Mouse (Mus musculus) neural tube, embryonic 11.5 days (tissue): Measurements from ENCODE around the gene Plxnc1. TPM values are rescaled to one million over a fixed set of nuclear protein-coding genes. Genes with fewer than 3 reads are reported as not detected.
A peak's percentile ranks its signal among the peaks of the same experiment; 100 is the strongest.

Experiments
- ATAC-seq: fragments of 200-750 bp; cut with Nextera tagmentation; 2 replicates; pipeline ENCODE4 v1.8.0; 2017; ENCODE audit warnings: moderate number of reproducible peaks, mild to moderate bottlenecking, moderate TSS enrichment, moderate library complexity; ENCODE audit not compliant: insufficient read depth, low FRiP score, low TSS enrichment
- DNase-seq: peaks from one replicate; pipeline ENCODE4 v3.0.0-alpha.2; 2015; ENCODE audit warnings: low spot score
- H3K27ac ChIP-seq: fragments of 300-500 bp; sonication (generic); 2 replicates; pipeline ENCODE4 v1.5.1; 2014; ENCODE audit warnings: low read depth, mild to moderate bottlenecking, low read length
- H3K27me3 ChIP-seq: fragments of 300-500 bp; sonication (generic); 2 replicates; pipeline ENCODE4 v1.6.1; 2014; ENCODE audit warnings: mild to moderate bottlenecking, low read length, mixed read lengths; ENCODE audit not compliant: control insufficient read depth, insufficient read depth
- H3K36me3 ChIP-seq: fragments of 300-500 bp; sonication (generic); 2 replicates; pipeline ENCODE4 v1.6.1; 2014; ENCODE audit warnings: mild to moderate bottlenecking, low read length, moderate library complexity, mixed read lengths; ENCODE audit not compliant: control insufficient read depth, insufficient read depth
- H3K4me1 ChIP-seq: fragments of 300-500 bp; sonication (generic); 2 replicates; pipeline ENCODE4 v1.6.1; 2014; ENCODE audit warnings: low read length, mixed read lengths; ENCODE audit not compliant: control insufficient read depth, insufficient read depth
- H3K4me2 ChIP-seq: fragments of 300-500 bp; sonication (generic); 2 replicates; pipeline ENCODE4 v1.6.1; 2014; ENCODE audit warnings: low read depth, mild to moderate bottlenecking, moderate library complexity
- H3K4me3 ChIP-seq: fragments of 300-500 bp; sonication (generic); 2 replicates; pipeline ENCODE4 v1.5.1; 2014; ENCODE audit warnings: low read depth, low read length
- H3K9ac ChIP-seq: fragments of 300-500 bp; sonication (generic); 2 replicates; pipeline ENCODE4 v1.6.1; 2014; ENCODE audit warnings: mild to moderate bottlenecking, low read length
- H3K9me3 ChIP-seq: fragments of 300-500 bp; sonication (generic); 2 replicates; pipeline ENCODE4 v1.6.1; 2016; ENCODE audit warnings: low read length; ENCODE audit not compliant: control insufficient read depth
- WGBS: fragments of 180-500 bp; shearing (Covaris S2); extraction: QIAGEN DNeasy Blood & Tissue Kit; methylation state at CpG from one replicate; pipeline ENCODE4 v1.1.7; 2014; 5-methylcytosine and 5-hydroxymethylcytosine counted together
- polyA plus RNA-seq: library from polyadenylated mRNA; unstranded; fragments of >200 nt; fragmentation: Nextera tagmentation; extraction: Ambion mirVana; gene quantifications from 2 replicates; pipeline ENCODE4 v1.2.1, GENCODE M21; 2014

Plxnc1 gene
- polyA plus RNA-seq, 1 experiment from 2014 or later, result 3.1 TPM

- peaks cover 20% of the 10 kb centered on the region; the same call in 1 of the 2 replicates for H3K4me1 ChIP-seq
- peak overlapping the region; percentile 69 for H3K4me3 ChIP-seq
- H3K27me3 ChIP-seq, result peaks cover 11% of the 10 kb centered on the region
- no peak overlapping the region for H3K27ac ChIP-seq
- no peaks in the 10 kb centered on the region for H3K9me3 ChIP-seq
- H3K36me3 ChIP-seq, result no peaks in the 10 kb centered on the region
- peak overlapping the region; percentile 78 for H3K4me2 ChIP-seq
- under 1% methylated on average over 24 of the region's 26 CpGs for WGBS
- ATAC-seq, result peak; percentile 10
- DNase-seq, result peak; percentile 55
- H3K9ac ChIP-seq, result peak overlapping the region; percentile 68
Measured at GRCm38 (mm10) chr10:94943401-94943845, 1.2 kb downstream of the Plxnc1 start.

DNA sequence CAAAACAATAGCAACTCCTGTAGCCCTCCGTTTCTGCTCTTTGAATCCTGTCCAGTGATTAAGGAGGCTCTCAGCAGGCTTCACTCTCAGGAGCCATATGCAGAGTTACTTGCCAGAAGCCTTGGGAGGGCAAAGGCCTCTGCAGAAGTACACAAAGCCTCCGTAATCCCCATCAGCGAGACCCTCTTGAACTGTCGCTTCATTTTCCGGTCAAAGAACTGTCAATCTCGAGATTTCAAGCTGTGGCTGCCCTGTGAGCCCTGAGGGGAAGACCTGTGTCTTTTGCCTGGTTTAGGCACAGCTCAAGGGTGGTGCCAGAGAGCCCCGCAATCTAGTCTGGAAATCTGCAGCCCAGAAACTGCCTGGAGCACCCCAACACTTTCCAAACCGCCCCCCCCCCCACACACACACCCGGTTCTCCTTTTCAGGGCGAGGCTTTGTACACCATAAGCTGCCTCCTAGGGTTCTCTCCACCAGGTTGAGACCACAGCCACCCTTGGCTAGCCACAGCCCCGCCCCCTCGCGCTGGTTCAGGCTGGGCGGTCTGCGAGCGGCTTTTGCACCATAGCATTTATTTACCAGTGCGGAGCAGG, 2.1 kb downstream of the Plxnc1 start:
- H3K9ac ChIP-seq, result peak overlapping the region; percentile 40
- DNase-seq (peak; percentile 58), ATAC-seq (peak; percentile 24; the same call in 1 of the 2 replicates)
- H3K4me1 ChIP-seq, result peaks cover 20% of the 10 kb centered on the region; the same call in 1 of the 2 replicates
- H3K36me3 ChIP-seq, result no peaks in the 10 kb centered on the region
- peak overlapping the region; percentile 69 for H3K4me3 ChIP-seq
- H3K4me2 ChIP-seq, result peak overlapping the region; percentile 78
- no peak overlapping the region for H3K27ac ChIP-seq
- no peaks in the 10 kb centered on the region for H3K9me3 ChIP-seq
- under 1% methylated on average over 16 of the region's 17 CpGs for WGBS
- peaks cover 11% of the 10 kb centered on the region for H3K27me3 ChIP-seq

DNA sequence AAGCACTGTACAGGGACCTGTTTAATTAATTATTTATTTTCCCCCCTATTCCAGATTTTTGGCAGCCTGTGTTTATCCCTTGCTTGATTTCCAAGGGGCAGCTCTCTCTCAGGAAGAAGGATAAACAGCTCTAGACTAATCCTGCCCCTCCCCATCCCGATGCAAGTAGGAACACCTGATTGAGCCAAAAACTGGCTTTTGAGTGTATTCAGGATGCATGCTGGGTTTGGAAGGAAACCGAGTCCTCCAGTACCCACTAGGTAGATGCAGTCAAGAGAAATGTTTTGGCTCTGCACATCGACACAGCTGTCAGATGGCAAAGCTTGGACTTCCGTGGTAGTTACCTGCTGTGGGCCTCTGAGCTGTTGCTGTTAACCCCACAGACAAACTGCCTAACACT, 3.1 kb downstream of the Plxnc1 start:
- WGBS, result 13% methylated on average over 4 of the region's 4 CpGs
- Histone ChIP-seq H3K27ac (no peak overlapping the region), H3K27me3 (peaks cover 11% of the 10 kb centered on the region), H3K4me1 (peaks cover 20% of the 10 kb centered on the region; the same call in 1 of the 2 replicates), H3K4me3 (no peak overlapping the region), H3K36me3 (no peaks in the 10 kb centered on the region), H3K9me3 (no peaks in the 10 kb centered on the region), H3K4me2 (peak overlapping the region; percentile 78), H3K9ac (no peak overlapping the region)
- no peak for ATAC-seq
- no peak for DNase-seq

GRCm38 (mm10) chr10:94940786-94941185, 3.8 kb downstream of the Plxnc1 start:
- H3K27ac ChIP-seq, result no peak overlapping the region
- ATAC-seq (no peak), DNase-seq (no peak)
- WGBS, result 15% methylated on average over 7 of the region's 7 CpGs
- no peaks in the 10 kb centered on the region for H3K9me3 ChIP-seq
- H3K4me2 ChIP-seq, result no peak overlapping the region
- no peaks in the 10 kb centered on the region for H3K36me3 ChIP-seq
- H3K27me3 ChIP-seq, result peaks cover 6% of the 10 kb centered on the region
- H3K4me1 ChIP-seq, result peaks cover 20% of the 10 kb centered on the region; the same call in 1 of the 2 replicates
- no peak overlapping the region for H3K4me3 ChIP-seq
- no peak overlapping the region for H3K9ac ChIP-seq

- Histone ChIP-seq H3K27me3 (peaks cover 4% of the 10 kb centered on the region), H3K4me1 (peaks cover 20% of the 10 kb centered on the region; the same call in 1 of the 2 replicates), H3K27ac (no peak overlapping the region), H3K4me2 (no peak overlapping the region), H3K9ac (no peak overlapping the region), H3K4me3 (no peak overlapping the region), H3K9me3 (no peaks in the 10 kb centered on the region), H3K36me3 (no peaks in the 10 kb centered on the region)
- DNase-seq, result no peak
- ATAC-seq, result no peak
- WGBS, result 30% methylated on average over 2 of the region's 2 CpGs
Measured at GRCm38 (mm10) chr10:94940061-94940460, 4.6 kb downstream of the Plxnc1 start.

DNA sequence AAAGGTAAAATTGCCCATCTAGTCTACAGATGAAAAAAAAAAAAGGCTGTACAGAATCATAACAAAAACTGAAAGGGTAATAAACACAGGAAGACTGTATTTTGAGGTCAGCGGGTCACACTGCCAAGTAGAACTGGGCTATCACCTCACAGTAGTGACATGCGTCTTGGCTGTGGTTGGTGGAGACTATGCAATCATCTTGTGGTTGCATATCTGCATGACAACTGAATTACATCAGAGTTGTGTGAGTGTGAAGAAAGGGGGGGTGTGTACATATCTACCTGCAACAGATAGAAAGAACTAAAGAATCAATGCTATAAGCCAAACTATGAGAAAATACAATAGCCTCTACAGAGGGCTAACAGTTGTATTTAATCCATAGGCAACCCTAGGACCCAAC, 5.7 kb downstream of the Plxnc1 start:
- Histone ChIP-seq H3K4me1 (peaks cover 20% of the 10 kb centered on the region; the same call in 1 of the 2 replicates), H3K4me2 (no peak overlapping the region), H3K27me3 (peaks cover 4% of the 10 kb centered on the region), H3K36me3 (no peaks in the 10 kb centered on the region), H3K4me3 (no peak overlapping the region), H3K9me3 (no peaks in the 10 kb centered on the region), H3K27ac (no peak overlapping the region), H3K9ac (no peak overlapping the region)
- DNase-seq, result no peak
- ATAC-seq, result no peak
- 96% methylated on average over 2 of the region's 2 CpGs for WGBS

DNA sequence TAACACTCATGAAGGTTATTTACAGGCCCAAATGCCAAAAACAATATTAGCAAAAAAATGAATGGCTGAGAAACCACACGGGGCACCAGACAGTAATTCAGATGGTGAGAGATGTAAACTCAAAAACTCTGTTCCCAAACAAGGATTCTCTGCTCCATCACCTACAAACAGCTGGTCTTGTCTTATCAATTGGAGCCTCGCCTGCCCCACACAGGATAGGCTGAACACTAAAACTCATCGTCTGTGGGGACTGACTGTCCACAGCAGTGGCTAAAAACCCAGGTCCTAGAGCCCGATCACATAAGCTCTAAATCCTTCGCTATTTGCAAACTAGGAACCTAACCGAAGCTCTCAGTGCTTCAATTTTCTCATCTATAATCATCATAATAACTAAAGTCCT, 6.3 kb downstream of the Plxnc1 start:
- Histone ChIP-seq H3K4me3 (no peak overlapping the region), H3K9me3 (no peaks in the 10 kb centered on the region), H3K27ac (no peak overlapping the region), H3K4me1 (peaks cover 16% of the 10 kb centered on the region; the same call in 1 of the 2 replicates), H3K9ac (no peak overlapping the region), H3K27me3 (no peaks in the 10 kb centered on the region; the same call in 1 of the 2 replicates), H3K36me3 (no peaks in the 10 kb centered on the region), H3K4me2 (no peak overlapping the region)
- WGBS, result 89% methylated on average over 6 of the region's 6 CpGs
- ATAC-seq (no peak), DNase-seq (no peak)

DNA sequence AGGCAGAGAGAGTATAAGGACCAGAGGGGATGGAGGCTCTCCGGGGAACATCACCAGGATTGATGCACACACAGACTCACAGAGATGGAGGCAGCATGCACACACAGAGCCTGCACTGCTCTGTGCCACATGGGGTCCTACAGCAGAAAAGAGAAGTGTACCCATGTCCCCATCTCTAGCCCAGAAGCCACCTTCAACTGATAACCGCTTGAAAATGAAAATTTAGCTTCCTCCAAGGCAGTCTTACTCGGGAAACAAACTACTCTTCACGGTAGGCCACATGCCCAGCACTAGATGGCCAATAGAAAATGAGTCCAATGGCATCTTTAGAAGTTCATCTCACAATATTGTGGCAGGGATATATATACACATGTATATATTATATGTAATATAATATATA, 9.4 kb downstream of the Plxnc1 start:
- Histone ChIP-seq H3K4me3 (no peak overlapping the region), H3K9ac (no peak overlapping the region), H3K9me3 (no peaks in the 10 kb centered on the region), H3K4me1 (no peaks in the 10 kb centered on the region), H3K27ac (no peak overlapping the region), H3K27me3 (no peaks in the 10 kb centered on the region), H3K36me3 (no peaks in the 10 kb centered on the region), H3K4me2 (no peak overlapping the region)
- DNase-seq (no peak), ATAC-seq (no peak)
- 89% methylated on average over 4 of the region's 4 CpGs for WGBS

GRCm38 (mm10) chr10:94934151-94934614, 10.5 kb downstream of the Plxnc1 start:
- Histone ChIP-seq H3K4me2 (no peak overlapping the region), H3K27ac (no peak overlapping the region), H3K9ac (no peak overlapping the region), H3K27me3 (no peaks in the 10 kb centered on the region), H3K4me3 (no peak overlapping the region), H3K36me3 (no peaks in the 10 kb centered on the region), H3K4me1 (no peaks in the 10 kb centered on the region), H3K9me3 (no peaks in the 10 kb centered on the region)
- DNase-seq (no peak), ATAC-seq (no peak)
- 95% methylated on average over 9 of the region's 9 CpGs for WGBS
